Mouse (Mus musculus) c-Kit-positive CD71-positive TER-119-negative erythroid progenitor cells, embryonic 14.5 days (primary cell): Measurements from ENCODE around the gene Stambp.

ENCODE experiments used
- DNase-seq: peaks from one replicate; pipeline ENCODE4 v3.0.0-alpha.2; 2013; ENCODE audit warnings: low read depth

Stambp gene

DNA sequence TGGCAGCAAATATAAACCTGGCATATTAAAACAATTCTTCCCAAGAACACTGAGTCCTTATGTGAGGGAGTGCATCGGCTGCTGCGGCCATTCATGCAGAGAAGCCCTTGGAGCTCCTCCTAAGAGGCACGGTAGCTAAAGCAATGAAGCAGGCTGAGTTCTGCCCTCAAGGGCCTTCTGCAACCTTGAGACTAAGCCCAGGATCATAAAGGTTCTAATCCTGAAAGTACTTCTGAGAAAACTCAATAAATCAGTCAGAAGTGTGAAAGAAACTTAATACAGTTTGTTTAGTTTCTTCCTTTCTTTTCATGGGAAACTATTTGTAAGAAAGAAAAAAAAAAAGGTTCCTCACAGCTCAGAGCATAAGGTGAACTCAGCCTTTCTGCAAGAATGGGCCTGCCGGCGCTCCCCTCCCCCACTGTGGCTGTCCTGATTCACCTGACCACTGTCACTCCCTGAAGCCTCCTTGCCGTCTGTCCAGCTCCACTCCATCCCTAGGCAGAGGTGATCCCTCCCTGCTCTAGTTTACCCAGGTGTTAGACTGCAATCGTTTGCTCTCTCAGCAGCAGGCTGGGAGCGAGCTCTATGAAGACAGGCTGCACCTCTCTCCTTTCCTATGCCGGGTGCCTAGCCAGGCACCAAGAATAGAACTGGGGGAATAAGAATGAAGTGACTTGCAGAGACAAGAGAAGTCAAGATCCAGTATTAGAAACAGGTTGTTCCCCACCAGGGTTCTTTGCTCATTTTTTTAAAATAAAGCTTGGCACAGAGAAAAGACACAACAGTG, 70.8 kb downstream of the Stambp start:
- no peak for DNase-seq

DNA sequence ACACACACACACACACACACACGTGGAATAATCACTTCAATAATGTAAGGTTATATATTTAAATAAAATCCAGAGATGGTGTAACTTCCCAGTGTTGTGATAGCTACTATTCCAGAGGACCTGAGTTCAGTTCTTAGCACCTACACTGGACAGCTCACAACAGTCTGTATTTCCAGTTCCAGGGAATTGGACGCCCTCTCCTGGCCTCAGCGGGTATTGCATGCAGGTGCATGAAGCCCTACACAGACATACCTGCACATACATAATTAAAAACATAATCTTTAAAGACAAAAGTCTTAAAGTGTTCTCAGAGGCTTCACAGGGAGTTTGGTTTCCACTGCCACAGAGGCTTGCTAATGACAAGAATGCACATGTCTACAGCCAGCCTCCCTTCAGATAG, 72.1 kb downstream of the Stambp start:
- no peak for DNase-seq

DNA sequence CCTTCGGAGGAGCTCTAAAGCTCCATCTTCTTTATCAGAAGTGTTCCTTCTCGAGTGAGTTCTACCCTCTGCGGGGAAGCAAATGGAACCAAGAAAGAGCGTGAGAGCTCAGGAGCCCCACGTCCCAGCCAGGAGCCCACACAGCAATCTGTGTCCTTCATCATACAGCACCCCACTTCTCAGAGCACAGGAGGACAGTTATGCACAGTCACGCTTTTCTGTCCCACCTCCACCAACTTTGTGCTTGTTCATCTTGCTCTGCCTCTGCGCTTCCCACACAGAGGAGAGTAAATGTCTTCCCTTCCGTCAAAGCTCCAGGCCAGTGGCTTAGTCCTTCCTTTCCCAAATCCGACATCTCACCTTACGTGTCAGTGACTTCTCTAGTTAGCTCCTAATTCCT, 73.5 kb downstream of the Stambp start:
- DNase-seq, result no peak

DNA sequence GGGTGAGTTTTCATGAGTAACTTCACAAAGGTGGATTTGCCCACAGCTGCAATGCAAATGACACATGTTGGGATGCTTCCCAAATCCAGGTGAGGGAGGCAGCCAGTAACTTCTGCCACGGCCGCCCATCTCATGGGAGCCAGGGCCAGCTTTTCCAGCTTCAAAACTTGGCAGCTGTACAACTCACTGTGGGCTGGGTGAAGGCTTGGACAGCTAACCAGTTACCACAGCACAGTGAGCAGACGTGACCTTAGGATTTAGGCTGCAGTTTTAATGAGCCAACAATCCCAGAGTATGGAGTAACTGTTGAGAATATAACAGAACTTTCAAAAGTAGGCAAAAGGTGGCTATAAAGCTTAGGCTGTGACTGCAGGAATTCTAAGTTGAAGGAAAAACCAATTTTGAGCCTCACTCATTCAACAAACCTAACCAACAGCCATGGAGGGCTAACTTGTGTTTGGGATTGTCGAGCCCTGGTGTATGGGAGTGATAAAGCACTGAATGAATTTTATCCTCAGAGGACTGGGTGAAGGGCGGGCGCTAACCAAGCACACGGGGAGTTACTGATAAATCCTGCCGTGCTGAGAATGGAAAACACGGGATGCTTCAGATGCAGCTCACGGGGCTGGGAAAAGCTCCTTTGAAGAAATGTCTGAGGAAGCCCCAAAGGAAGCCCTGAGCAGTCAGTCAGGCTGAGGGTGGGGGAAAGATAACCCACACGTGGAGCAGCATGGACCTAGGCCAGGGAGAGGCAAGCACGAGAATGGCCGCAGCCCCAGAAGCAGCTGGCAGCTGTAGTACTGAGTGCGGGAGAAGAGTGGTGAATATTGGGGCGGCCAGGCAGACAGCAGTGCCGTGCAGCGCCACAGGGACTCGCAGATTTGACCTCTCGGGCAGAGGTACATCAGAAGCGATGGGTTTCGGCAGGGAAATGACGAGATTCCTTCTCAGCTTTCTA, 75.5 kb downstream of the Stambp start:
- DNase-seq, result no peak

DNA sequence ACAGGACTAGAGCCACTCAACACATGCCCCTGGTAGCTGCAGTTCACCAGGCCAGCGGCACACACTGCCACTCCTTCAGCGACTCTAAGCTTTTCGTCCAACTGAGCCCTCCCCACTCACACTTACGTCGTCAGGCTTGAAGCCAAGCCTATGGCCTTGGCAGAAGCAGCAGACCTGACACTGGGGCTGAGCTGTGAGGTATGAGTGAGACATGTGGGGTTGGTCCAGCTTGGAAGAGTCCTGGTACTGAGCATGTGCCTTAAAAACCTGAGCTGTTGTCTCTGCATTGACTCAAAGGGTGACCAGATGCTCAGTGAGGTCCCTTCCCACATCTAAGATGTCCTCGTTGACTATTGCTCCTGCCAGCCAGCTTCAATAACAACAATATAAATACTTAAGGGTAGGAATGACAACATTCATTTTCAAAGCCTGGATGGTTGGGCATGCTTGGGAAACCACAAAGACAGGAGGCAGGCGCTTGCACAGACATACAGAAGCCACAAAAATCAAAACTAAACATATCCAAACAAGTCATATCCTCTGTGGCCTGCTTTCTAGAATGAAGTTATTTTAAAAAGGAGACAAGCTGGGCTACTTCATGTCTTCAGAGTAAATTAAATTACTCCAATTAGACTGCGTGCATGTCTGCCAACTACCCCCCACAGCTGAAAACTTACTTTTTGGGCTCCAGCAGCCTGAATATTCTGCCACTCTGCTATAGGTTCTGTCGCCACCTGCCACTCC, 76.3 kb downstream of the Stambp start:
- DNase-seq, result no peak
